Mouse (Mus musculus) naive thymus-derived CD4-positive, alpha-beta T cell, adult 2 months (primary cell): Measurements from ENCODE around the gene Fxyd3.

Experiments
- DNase-seq: peaks from one replicate; pipeline ENCODE4 v3.0.0-alpha.2; 2011; ENCODE audit warnings: low read depth

Fxyd3 gene

DNA sequence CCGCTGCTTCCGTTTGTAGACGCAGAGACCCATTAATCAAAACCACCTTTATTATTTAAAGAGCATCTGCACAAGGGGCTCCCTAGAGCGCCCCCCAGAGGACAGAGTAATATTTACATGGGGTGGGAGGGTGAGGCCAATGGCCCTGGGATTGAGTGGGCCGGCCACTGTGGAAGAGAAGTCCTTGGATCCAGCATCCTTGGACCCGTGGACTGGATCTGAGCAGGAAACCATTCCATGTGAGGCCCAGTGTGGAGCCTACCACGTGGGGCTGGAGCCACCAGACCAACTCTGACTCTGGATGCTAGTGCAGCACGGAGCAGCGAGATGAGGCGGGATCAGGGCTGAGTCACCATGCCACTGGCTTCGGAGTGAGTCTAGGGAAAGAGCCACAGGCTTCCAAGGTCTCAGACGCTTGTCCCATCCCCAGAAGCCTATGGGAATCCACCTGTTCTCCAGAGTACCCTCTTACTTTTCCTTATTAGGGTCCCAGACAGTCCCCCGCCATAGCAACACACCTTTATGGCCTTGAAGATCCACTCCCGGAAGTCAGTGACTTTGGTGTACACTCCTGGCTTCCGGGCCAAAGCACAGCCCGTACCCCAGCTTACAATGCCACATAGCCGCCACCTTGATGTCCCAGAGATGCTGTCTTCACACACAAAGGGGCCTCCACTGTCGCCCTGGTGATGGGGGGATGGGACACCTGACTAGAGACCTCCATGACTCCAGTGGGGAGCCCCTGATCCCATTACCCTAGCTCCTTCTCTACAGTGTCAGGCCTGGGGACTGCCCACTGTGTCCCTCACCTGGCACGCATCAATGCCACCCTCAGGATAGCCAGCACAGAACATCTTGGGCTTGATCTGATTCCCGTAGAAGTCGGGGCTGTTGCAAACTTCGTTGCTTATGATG lies 22.4 kb upstream of the Fxyd3 start:
- peak; percentile 28 for DNase-seq

DNA sequence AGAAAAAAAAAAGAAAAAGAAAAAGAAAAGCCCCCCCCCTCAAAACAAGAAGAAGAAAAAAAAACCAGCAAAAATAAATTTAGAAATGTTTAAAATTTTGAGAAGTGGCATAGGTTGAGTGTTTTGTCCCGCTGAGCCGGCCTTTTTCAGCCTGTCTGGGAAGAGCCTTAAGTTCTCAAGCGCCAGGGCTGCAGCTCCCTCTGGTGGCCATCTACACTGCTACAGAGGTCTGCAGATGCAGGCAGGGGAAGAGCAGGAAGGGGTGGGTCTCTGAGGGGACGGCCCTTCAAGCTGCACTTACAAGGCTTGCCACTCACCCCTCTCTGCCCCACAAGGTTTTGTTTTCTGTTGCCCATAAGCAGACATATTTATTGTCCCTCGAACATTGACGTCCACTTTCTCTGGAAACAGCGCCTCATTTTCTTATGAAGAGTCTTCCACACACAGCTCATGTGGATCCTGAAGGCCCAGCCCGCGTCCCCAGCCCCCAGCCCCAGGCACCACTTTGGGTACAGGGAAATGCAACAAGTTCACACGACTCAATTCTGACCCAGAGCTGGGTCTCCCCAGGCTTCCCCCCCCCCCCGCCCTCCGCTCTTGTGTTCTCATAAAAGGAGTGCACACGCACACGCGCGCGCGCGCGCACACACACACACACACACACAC lies 21.2 kb upstream of the Fxyd3 start:
- DNase-seq = peak; percentile 95

DNA sequence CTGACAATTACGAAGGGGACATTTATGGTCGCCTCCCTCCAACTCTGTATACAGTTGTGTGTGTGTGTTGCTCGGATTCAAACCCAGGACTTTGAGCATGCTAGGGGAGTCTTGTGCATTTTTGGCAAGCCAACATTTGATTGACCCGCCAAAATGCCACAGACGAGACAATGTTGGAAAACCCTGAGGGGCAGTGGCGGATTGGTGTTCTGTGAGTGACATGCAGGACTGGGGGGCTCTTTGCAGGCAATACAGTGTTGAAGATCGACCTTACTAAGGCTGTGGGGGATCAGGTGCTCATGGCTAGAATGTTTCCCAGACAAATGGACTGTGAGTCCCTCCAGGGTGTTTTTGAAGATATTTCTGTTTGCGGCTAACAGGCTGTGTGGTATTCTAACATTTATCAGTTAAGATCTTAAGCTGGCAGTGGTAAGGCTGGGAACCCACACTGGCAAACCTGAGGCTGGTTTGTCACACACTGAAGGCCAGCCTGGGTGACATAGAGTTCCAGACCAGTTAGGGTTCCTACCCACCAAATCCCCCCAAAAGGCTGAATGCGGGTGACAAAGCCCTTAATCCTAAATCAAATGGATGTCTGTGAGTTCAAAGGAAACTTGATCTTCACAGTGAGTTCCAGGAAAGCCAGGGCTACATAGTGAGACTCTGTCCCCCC lies 20.5 kb upstream of the Fxyd3 start:
- peak; percentile 31 for DNase-seq

DNA sequence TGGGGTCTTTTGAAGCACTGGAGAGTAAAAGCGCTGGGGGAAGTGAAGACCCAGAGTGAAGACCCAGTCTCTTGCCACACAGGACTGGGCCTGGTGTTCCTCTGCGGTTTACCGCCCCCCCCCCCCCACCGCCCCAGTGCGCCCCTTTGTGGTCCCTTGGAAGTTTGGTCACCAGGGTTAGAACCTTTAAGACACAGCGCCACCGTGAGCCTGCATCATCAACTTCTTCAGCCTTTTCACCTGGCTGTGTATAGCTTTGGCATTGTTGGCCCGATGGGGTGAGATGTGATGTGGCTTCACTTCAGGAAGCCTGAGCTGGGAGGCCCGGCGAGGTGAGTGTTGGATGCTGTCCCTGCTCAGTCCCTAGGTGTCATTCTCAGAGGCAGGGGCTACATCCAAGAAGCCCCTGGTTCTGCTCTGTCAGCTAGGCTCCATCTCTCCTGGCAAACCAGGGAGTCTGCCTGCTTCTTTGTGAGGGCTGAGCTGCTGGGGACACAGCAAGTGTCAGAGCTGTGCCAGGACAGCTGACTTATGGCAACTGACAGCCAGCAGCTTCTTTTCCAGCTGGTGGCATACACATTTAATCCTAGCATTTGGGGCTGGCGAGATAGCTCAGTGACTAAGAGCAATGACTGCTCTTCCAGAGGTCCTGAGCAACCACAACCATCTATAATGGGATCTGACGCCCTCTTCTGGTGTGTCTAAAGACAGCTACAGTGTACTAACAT lies 18.4 kb upstream of the Fxyd3 start:
- DNase-seq = peak; percentile 70

DNA sequence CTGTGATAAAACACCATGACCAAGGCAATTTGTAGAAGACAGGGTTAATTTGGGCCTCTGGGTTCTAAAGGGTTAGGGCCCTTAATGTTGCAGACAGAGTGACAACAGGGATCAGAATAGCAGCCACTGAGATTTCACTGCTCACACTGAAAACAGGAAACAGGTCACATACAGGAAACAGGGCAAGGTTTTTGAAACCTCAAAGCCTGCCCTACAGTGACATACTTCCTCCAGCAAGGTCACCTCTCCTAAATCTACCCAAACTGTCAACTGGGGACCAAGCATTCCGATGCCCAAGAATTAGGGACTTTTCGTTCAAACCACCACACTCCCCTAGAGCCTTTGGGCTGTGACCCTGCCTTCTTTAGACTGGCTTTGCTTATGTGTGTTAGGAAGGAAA lies 13.2 kb upstream of the Fxyd3 start:
- DNase-seq = peak; percentile 86

DNA sequence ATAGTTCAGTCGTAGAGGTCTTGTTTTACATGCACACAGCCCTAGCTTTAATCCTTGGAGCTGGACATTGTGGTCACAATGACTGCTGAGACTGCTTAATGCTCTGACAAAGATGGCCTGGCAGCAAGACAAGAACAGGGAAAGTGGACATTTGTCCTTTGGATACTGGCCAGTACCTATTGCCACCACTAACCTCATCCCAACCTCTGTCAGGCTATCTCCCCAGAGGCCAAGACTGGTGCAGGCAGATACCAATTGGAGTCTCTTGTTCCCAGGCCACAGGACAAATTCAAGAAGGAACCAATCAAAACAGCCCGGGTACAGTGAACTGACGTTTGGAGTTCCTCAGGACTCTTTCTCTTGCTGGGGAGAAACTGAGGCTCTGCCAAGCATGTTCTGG lies 11.7 kb upstream of the Fxyd3 start:
- DNase-seq = no peak

DNA sequence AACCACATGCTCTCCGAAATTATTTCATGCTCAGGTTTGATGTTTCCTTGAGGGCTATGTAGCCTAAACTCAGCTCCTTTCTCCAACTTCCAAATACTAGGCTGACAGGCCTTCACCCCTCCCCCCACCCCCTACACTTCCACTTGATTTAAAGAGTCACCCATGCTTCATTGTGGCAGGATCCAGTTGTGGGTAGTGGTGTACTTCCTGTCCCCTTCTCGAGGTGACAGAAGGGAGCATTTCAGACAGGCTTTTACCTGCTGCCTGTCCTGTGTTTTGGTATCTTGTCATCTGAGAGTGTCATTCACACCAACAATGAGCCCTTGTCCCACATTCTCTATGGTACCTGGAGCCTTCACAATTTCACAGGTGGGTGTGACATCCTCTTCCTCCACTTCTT lies 10.8 kb upstream of the Fxyd3 start:
- peak; percentile 70 for DNase-seq

DNA sequence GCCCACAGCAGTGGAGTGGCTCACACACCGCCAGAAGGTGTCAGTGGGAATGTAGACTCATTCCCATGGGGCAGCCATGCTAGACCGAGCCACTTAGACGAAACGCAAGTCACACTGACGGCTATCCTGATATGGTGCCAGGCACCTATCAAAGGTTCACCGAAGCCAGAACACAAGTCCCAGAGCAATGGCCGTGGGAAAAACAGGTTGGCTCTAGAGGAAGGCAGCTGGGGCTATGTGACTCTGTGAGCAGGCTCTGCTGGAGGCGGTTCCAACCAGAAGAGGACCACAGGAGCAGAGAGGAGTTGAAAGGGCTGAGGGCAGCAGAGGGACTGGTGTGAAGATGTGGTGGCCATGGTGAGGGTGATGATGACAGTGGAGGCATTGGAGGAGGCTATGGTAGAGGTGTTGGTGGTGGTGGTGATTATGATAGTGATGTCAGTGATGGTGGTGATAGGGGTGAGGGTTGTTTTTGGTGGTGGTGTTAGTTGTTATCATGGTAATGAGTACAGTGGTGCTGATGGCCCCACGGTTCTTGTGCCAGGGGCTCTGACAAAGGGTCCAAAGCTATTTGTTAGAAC lies 9.8 kb upstream of the Fxyd3 start:
- no peak for DNase-seq

DNA sequence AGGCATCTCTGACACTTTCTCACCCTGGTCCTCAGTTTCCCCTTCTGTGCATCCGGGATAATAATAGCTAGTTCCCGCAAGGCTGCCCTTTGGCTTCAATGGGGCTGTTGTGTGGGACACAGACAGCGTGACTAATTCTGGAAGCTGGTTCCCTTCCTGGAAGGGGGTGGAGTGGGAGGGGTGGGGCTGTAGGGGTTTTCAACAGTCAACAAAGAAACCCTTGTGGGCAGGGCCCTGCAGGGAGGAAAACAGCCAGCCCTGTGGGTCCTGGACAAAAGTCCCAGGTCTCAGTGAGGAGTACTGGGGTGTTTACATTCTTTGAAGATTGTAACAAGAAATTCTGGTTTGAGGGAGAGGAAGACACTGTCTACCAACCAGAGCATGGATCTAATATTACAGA lies 8.7 kb upstream of the Fxyd3 start:
- DNase-seq = no peak

DNA sequence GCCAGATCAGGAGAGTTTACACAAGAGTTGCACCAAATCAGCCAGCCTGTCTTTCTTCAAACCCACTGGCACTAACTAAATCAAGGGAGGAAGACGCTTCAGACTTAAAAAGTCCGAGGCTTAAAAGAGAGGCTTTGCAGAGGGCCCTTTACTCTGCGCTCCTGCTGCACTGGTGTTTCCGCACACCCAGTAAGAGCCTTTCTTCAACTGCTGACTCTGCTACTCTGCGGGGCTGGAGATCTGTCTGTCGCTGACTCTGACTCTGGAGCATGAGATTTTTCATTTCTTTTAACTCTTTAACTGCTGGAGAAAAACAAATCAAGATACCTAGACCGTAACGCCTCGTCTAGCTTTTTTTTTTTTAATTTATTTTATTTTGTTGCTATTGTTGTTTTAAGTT lies 7.6 kb upstream of the Fxyd3 start:
- DNase-seq = no peak

DNA sequence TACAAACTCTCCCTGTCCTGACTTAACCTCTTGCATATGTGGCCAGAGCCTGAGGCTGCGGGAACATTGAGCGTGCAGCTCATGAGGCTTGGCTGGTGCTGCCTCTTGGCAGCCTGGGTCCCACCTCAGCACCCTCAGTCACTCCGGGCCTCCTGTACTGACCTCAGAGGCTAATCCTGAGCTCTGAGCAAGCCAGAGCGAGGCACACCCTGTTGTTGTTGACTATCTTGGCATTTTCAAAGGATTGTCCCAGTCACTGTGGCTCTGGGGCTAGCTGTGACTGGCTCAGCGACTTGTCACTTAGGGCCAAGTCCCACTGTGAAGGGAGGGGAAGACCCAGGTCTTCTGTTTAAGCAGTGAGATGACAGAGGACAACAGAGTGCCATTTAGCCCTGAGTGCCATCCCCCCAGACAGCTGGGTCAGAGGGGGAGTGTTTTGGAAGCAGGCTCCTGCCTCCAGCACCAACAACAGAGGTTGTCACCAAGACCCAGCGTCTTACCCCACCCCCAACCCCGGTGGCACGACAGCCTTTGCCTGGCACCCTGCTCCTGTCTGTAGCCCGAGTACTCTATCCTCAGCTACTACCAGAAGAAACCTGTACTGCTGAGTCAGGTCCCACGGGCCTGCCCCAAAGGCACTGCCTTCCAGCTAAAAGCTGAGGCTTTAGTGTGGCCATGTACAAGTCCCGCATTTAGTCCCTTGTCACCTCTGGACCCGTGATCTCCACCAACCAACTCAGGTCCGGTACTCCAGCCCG lies 6.5 kb upstream of the Fxyd3 start:
- DNase-seq = no peak

DNA sequence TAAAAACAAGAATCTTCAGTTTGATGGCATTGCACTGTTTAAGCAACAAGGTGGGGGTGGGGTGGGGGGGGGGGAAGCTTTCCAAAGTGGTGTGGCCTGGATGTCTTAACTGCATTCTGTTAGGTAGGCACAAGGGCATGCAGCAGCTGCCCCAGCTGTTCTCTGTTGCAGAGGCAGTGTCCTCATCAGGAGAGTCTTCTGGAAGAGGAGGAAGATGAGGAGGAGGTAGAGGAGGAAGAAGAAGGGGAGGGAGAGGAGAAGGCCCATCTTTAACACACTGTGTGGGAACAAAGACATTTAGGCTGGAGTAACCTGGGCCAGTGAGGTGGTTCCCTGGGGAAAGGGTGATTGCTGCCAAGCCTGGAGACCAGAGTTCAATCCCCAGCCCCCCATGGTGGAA lies 5.6 kb upstream of the Fxyd3 start:
- no peak for DNase-seq

DNA sequence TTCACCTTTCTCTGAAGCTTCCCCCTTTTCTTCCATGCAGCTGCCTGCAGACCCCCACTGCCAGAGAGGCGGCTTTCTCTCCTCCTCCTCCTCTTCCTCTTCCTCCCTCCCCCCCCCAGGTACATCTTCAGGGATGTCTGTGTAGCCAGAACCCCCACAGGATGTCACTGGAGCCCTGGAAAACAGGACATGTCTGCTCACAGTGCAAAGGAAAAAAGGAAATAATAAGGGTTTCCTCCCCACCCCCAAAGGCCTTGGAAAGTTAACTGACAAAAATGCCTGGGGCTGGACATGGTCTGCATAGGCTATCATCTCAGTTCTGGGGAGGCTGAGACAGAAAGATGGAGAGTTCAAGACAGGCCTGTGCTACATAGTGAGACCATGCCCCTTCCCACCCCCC lies 4.6 kb upstream of the Fxyd3 start:
- DNase-seq = no peak

DNA sequence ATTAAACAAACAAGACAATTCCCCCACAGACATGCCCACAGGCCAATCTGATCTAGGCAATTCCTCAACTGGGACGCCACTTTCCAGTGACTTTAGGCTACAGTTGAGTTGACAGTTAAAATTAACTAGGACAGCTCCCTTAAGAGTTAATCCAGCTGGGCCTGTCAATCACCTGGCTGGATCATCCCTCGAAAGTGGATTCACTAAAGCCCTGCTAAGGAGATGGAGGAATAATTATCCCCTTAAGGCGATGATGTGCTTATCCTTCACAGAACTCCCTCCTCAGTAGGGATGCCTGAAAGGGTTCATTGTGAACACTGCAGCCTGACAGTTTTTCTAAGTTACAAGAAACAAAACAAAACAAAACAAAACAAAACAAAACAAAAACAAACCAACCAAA lies 4.1 kb upstream of the Fxyd3 start:
- no peak for DNase-seq

DNA sequence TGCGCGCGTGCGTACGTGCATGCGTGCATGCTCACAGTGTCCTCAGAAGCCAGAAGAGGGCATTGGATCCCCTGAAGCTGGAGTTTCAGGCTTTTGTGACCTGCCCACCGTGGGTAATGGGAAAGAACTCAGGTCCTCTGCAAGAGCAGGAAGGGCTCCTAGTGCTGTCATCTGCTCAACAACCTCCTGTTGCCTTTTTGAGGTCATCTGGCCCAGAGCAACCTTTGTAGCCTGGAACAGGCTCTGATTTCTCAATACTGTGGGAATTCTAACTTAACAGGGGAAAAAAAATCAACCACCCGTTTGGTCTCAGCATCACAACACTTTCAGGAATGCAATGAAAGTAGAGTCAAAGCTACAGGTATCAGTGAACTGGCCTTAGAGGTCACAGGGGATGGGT lies 3.2 kb upstream of the Fxyd3 start:
- no peak for DNase-seq

DNA sequence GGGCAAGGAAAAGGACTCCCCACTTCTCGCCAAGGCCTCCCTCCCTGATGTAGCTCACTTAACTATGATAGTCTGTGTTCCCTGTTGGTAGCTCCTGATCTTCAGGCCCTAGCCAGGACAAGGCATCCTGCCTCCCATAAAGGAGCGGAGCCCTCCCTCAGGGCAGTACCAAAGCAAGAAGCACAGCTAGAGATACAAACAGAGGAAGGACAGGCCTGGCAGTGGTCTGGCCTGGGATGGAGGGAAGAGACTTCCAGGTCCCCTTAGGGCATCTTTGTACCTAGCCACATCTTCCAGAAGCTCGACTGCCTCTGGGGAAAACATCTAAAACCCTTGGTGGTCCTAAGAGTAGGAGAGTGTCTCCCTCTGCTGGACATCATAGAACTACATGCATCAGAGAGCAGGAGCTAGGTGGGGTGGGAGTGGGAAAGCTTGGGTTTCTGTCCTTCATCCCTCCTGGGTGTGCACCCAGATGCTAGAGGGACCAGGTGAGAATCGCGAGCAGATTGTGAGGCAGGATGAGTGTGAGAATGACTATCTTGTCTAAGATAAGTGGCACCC lies 1.5 kb upstream of the Fxyd3 start:
- DNase-seq = peak; percentile 73

DNA sequence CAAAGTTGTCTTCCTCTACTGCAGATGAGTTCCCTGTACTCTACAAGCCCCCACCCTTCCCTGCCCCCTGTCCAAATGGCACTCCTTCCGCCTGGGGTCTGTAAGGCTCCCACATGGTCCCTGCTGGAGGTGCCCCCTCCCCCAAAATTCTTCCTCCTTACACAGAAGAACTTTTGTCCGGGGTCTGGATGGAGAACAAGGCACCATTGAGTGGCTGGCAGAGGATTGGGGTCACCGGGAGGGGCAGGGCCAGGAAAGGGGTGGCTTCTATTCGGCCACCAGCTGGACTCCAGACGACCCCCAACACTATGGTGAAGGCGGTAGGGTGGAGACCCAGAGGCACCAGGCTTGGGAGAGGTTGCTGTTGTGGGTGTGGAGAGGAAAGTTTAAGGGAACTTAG lies 966 bp upstream of the Fxyd3 start:
- no peak for DNase-seq

DNA sequence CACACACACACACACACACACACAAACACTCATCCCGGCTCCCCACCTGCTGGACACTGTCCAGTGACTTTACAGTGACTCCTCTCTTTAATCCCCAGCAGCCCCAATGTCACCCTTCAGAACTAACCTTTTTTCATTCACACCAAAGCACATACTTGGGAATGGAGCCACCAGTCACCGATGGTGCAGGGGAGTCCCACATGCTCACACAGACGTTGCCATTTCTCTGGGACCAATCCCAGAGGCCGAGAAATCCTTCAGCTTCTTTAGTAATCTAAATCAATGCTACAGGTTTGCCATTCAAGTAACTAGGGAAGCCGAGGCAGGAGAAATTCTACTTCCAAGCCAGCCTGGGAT lies 1.8 kb downstream of the Fxyd3 start:
- no peak for DNase-seq

DNA sequence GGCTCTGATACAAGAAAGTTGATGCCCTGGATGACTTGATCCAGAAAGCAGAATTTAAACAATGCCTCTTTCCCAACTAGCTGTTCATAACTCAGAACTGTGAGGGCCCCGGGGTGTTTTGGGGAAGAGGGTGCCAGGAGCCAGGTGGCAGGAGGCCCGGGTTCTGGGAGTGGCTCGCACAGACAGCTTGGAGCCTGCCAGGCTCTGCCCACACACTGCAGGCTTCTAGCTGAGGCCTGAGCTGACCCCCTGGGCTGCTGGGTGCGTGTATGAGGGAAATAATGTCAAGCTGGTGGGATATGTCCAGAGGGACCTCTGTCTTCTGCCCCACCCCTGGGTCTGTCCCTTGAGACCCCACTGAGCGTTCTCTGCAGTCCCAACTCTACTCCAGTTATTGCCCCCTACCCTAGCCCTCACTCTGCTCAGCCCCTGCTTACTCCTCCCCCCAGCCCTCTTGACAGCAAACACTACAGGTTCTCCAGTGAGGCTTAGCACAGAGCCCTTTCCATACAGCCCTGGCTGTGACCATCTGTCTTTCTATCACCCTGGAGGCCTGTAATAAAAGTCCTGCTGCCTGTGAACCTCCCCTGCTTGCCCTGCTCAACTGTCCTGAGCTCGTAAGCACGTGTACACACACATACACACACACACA lies 2.3 kb downstream of the Fxyd3 start:
- DNase-seq = no peak

DNA sequence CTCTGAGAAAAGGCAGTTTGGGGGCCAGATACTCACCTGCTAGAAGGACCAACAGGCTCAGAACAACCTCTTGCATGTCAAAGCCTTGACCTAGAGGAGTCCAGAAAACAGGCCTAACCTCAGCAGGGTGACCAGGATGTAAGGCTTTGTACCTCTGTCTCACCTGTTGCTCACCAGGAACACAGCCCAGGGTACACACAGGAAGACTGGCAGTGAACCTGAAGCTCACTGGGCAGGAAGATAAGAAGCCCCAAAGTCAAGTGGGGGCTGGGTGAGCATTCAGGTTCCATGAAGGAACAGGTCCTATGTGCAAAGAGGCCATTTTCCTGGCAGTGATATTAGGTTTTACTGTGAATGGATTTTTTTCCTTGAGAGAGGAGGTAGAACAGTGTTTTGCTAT lies 3.0 kb downstream of the Fxyd3 start:
- DNase-seq = no peak

DNA sequence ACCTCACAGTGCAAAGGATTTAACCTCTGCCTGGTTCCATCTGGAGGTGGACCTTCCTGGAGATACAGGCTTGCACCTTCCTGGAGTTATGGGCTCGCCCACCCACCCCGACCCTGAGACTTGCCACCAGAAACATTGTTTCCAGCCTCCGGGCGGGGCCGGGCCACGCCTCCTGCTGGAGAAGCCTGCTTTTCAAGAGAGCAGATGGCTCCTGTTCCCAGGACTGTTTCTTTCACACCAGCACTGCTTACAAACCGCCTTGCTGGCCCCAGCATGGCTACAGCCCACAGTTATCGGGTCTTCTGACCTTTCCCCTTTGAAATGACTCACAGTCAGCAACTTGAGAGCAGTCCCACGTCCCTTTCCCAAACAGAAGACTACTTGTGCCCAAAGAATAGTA lies 4.2 kb downstream of the Fxyd3 start:
- no peak for DNase-seq
